Mouse (Mus musculus) brain, embryonic 14.5 days (tissue): ENCODE results near the gene Rps12-ps3.

ENCODE experiments used
- CTCF ChIP-seq: fragments of 200-500 bp; IDR thresholded peaks from 2 replicates; pipeline ENCODE4 v1.5.1; 2012; ENCODE audit warnings: inconsistent platforms, mild to moderate bottlenecking, moderate library complexity, borderline replicate concordance; ENCODE audit not compliant: insufficient read depth, insufficient read length; ENCODE audit errors: extremely low read depth
- POLR2A ChIP-seq: fragments of 200-500 bp; IDR thresholded peaks from 2 replicates; pipeline ENCODE4 v1.6.1; 2012; ENCODE audit warnings: mild to moderate bottlenecking, inconsistent platforms, borderline replicate concordance; ENCODE audit not compliant: poor library complexity, insufficient read depth, insufficient read length, severe bottlenecking; ENCODE audit errors: extremely low read depth

DNA sequence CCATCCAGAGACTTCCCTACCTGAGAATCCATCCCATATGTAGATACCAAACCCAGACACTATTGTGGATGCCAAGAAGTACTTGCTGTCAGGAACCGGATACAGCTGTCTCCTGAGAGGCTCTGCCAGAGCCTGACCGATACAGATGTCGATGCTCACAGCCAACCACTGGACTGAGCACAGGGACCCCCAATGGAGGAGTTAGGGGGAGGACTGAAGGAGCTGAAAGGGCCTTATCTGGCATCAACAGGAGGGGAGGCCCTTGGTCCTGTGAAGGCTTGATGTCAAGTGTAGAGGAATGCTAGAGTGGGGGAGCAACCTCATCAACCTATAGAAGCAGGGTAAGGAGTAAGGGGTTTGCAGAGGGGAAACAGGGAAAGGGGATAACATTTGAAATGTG, 30.7 kb downstream of the Rps12-ps3 start:
- TF ChIP-seq CTCF (no peak), POLR2A (no peak)
